Mouse (Mus musculus) splenic B cell, adult 2 months (primary cell): ENCODE measurements around the gene Tspan1.

Experiments
- DNase-seq: peaks from one replicate; pipeline ENCODE4 v3.0.0-alpha.2; 2011; ENCODE audit warnings: low read depth, low spot score
- H3K27me3 ChIP-seq: 2 replicates; pipeline ENCODE4 v1.6.1; 2012; ENCODE audit warnings: mild to moderate bottlenecking, low read length, moderate library complexity, mixed read lengths; ENCODE audit not compliant: control insufficient read depth, poor library complexity, insufficient read depth, severe bottlenecking
- H3K36me3 ChIP-seq: 2 replicates; pipeline ENCODE4 v1.6.1; 2012; ENCODE audit warnings: mild to moderate bottlenecking, low read length, moderate library complexity, mixed read lengths; ENCODE audit not compliant: control insufficient read depth, poor library complexity, insufficient read depth, severe bottlenecking

Gene Tspan1

GRCm38 (mm10) chr4:116151238-116151637, 16.2 kb downstream of the Tspan1 start, which contains the start of gene Lurap1:
Gene Lurap1 (minus strand): TSS chr4:116151338.
- Histone ChIP-seq H3K27me3 (no peaks in the 10 kb centered on the region), H3K36me3 (peaks cover 8% of the 10 kb centered on the region)
- no peak for DNase-seq

- DNase-seq, result no peak
- H3K36me3 ChIP-seq, result peaks cover 8% of the 10 kb centered on the region
- no peaks in the 10 kb centered on the region for H3K27me3 ChIP-seq
Measured at GRCm38 (mm10) chr4:116150862-116151221, 16.6 kb downstream of the Tspan1 start.

GRCm38 (mm10) chr4:116150156-116150861, 17.1 kb downstream of the Tspan1 start:
- Histone ChIP-seq H3K27me3 (no peaks in the 10 kb centered on the region), H3K36me3 (peaks cover 7% of the 10 kb centered on the region)
- DNase-seq, result peak; percentile 54

- Histone ChIP-seq H3K27me3 (no peaks in the 10 kb centered on the region), H3K36me3 (peaks cover 3% of the 10 kb centered on the region)
- DNase-seq, result no peak
Measured at GRCm38 (mm10) chr4:116149812-116150155, 17.6 kb downstream of the Tspan1 start.

- H3K36me3 ChIP-seq, result no peaks in the 10 kb centered on the region
- no peaks in the 10 kb centered on the region for H3K27me3 ChIP-seq
- DNase-seq, result peak; percentile 49
Measured at GRCm38 (mm10) chr4:116143891-116144717, 23.3 kb downstream of the Tspan1 start.

- Histone ChIP-seq H3K36me3 (no peaks in the 10 kb centered on the region), H3K27me3 (no peaks in the 10 kb centered on the region)
- peak; percentile 31 for DNase-seq
Measured at GRCm38 (mm10) chr4:116143317-116143811, 24.0 kb downstream of the Tspan1 start.

GRCm38 (mm10) chr4:116142269-116142668, 25.1 kb downstream of the Tspan1 start:
- H3K27me3 ChIP-seq, result no peaks in the 10 kb centered on the region
- DNase-seq, result no peak
- H3K36me3 ChIP-seq, result no peaks in the 10 kb centered on the region

GRCm38 (mm10) chr4:116141736-116142135, 25.7 kb downstream of the Tspan1 start:
- Histone ChIP-seq H3K27me3 (no peaks in the 10 kb centered on the region), H3K36me3 (no peaks in the 10 kb centered on the region)
- no peak for DNase-seq

- Histone ChIP-seq H3K36me3 (no peaks in the 10 kb centered on the region), H3K27me3 (no peaks in the 10 kb centered on the region)
- no peak for DNase-seq
Measured at GRCm38 (mm10) chr4:116140801-116141574, 26.4 kb downstream of the Tspan1 start.

- Histone ChIP-seq H3K27me3 (no peaks in the 10 kb centered on the region), H3K36me3 (no peaks in the 10 kb centered on the region)
- peak; percentile 76 for DNase-seq
Measured at GRCm38 (mm10) chr4:116137421-116137996, 29.9 kb downstream of the Tspan1 start.

GRCm38 (mm10) chr4:116134990-116135389, 32.4 kb downstream of the Tspan1 start:
- H3K27me3 ChIP-seq, result no peaks in the 10 kb centered on the region
- no peaks in the 10 kb centered on the region for H3K36me3 ChIP-seq
- DNase-seq, result peak; percentile 66

- Histone ChIP-seq H3K27me3 (no peaks in the 10 kb centered on the region), H3K36me3 (no peaks in the 10 kb centered on the region)
- no peak for DNase-seq
Measured at GRCm38 (mm10) chr4:116133126-116133525, 34.3 kb downstream of the Tspan1 start.

- Histone ChIP-seq H3K27me3 (no peaks in the 10 kb centered on the region), H3K36me3 (no peaks in the 10 kb centered on the region; the same call in 1 of the 2 replicates)
- DNase-seq, result no peak
Measured at GRCm38 (mm10) chr4:116127956-116128355, 39.4 kb downstream of the Tspan1 start.

- no peak for DNase-seq
- Histone ChIP-seq H3K27me3 (no peaks in the 10 kb centered on the region), H3K36me3 (no peaks in the 10 kb centered on the region; the same call in 1 of the 2 replicates)
Measured at GRCm38 (mm10) chr4:116125803-116126386, 41.5 kb downstream of the Tspan1 start.
